Mouse (Mus musculus) spleen, adult 2 months (tissue): ENCODE measurements around the gene Camta1.

Experiments used
- CTCF ChIP-seq: fragments of 200-500 bp; IDR thresholded peaks from 2 replicates; pipeline ENCODE4 v1.5.1; 2011; ENCODE audit warnings: mild to moderate bottlenecking, inconsistent platforms; ENCODE audit not compliant: insufficient read depth, insufficient read length, insufficient replicate concordance; ENCODE audit errors: extremely low read depth
- POLR2A ChIP-seq: fragments of 200-500 bp; IDR thresholded peaks from 2 replicates; pipeline ENCODE4 v1.6.1; 2011; ENCODE audit warnings: low read depth, low read length, inconsistent platforms

DNA sequence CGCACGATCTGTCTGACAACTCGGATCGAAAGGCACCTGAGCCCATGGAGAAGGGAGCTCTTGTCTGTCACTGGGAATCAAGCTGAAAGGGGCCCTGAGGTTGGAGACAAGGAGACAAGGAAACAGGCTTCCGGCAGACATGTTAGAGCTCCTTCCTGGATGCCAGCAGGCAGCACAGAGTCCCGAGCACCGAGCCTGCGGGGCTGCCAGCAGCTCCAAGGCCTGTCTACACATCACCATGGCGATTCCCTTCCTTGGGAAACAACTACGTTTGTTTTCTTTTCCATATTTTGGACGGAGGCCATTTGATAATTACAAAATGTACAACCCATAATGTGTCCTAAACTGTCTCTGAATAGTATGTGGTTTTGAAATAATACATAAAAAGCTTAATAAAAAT is 122.8 kb downstream of the Camta1 start:
- TF ChIP-seq CTCF (no peak), POLR2A (no peak)
